Mouse (Mus musculus): ENCODE data around the gene Phactr4.

Phactr4 gene

GRCm38 (mm10) chr4:132409587-132410229 is 12.6 kb downstream of the Phactr4 start:
- no peak for DNase-seq

GRCm38 (mm10) chr4:132406393-132407189 is 15.7 kb downstream of the Phactr4 start:
- DNase-seq = no peak

DNA sequence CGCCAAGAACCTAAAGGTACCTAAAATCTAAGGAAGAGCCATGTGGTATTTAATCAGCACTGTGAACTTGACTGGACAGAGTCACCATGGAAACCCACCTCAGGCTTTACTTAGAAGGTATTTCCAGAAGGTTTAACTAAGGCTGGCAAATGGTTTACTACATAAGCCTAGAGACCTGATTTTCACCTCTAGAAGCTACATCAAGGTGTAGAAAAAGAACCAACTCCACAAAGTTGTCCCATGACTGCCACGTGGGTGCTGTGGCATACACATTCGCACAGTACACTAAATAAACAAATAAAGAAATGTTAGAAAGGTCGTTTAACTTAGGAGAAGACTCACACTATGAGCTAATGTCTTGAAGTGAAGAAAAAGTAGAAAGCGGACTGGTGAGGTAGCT is 17.7 kb downstream of the Phactr4 start:
- DNase-seq = peak; percentile 37

DNA sequence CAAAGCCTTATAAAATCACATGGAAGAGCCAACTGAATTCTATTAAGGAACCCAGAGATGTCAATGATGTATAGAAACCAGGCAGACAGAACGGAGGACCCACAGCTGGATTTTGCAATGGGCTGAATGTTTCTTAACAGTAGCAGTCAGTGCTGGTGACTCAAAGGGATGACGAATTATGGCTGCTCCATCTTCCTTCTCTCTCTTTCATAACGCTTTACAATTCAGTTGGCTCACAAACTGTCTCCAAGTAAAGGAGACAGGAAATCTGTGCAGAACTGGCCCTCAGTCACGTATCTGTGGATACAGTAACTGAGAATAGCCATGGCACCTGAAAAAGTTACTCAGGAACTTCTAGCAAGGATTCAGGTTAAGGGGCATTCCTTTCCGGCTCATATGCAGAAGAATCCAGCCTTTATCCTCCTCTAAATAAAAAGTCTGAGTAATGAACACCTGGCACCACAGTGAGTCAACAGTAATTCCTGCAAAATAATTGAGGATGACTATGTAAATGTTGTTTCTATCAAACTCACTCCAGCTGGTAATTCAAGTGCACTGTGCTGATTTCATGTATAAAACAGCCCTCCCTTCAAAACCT is 19.1 kb downstream of the Phactr4 start:
- no peak for DNase-seq

DNA sequence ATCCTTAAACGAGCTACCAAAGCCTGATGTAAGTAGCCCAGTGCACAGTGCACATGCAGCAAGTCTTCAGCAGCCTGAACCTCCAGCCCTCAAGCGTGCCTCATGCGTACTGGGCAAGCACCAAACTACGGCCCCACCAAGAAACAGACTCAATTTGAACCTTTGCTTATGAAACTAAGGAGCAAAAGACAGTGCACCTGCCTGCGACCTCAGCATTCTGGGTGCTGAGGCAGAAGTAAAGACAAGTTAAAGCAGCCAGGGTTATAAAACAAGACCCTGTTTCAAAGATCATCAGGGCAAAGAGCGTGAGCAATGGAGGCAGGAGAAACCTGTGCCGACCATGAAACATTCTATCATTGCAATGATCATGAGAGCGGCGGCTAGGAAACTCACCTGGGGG is 21.3 kb downstream of the Phactr4 start:
- DNase-seq = peak; percentile 76

DNA sequence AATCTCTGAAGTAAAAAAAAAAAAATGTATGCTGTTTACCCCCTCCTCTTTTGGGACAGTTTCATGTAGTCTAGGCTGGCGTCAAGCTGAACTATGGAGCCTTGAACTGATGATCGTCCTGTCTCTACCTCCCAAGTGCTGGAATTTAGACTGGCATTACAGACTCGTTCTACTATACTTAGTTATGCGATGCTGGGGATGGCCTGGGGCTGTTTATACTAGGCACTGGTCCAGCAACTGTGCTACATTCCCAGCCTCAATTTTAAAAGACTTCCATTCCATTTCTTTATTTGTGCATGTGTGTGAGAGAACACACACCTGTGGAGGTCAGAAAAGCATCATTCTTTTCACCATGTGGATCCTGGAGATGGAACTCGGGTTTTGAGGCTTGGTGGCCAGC is 23.4 kb downstream of the Phactr4 start:
- DNase-seq = peak; percentile 58

DNA sequence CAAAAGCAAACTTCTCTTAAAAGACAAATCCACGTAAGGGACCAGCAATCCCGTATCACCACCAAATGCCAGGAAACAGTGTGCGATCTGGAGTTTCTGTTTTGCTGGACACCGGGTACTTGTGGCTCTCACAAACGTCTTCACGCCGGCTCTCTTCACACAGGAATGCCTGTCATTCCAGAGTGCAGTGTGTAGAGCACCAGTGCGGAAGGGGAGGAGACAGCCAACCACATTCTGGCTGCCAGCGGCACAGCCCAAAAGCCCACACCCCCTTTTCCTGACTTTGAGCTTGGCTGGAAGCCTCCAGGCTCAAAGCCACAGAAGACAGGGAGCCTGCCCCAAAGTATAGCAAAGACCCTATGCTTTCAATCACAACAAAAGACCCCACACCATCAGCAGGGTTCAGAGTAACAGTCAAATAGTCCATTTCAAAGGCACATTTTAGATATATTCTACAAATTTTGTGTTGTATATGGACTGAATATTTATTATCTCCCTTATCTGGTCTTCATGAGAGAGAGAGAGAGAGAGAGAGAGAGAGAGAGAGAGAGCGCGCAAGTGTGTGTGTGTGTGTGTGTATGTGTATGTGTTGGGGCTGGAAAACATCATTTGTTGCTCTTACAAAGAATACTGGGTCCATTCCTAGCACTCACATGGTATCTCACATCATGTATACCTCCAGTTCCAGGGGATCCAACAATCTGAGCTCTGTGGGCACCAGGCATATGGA is 24.1 kb downstream of the Phactr4 start:
- DNase-seq = peak; percentile 85

- no peak for DNase-seq
Measured at GRCm38 (mm10) chr4:132397120-132397519, 25.2 kb downstream of the Phactr4 start.

GRCm38 (mm10) chr4:132396251-132396650 is 26.0 kb downstream of the Phactr4 start:
- DNase-seq = no peak

DNA sequence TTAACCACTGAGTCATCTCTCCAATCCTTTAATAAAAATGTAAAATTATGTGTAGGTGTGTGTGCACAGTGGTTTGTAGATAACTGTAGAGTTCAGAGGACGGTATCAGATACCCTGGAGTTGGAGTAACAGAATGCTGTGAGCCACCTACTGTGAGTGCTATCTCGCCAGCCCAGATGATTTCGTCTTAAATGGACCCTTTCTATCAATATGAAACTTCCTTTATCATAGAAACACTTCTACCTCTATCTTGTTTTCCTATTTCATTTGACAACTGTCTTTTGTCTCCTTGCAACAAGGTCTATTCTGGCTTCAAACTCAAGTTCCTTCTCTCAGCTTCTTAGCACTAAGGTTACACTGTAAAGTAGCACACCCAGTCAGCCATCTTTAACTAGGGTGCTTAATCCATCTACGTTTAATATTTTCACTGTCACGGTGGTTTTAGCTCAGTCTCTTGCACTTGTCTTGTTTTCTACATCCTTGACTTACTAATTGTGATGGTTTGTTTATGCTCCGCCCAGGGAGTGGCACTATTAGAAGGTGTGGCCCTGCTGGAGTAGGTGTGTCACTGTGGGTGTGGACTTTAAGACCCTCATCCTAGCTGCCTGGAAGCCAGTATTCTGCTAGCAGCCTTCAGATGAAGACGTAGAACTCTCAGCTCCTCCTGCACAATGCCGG is 31.1 kb downstream of the Phactr4 start:
- no peak for DNase-seq

DNA sequence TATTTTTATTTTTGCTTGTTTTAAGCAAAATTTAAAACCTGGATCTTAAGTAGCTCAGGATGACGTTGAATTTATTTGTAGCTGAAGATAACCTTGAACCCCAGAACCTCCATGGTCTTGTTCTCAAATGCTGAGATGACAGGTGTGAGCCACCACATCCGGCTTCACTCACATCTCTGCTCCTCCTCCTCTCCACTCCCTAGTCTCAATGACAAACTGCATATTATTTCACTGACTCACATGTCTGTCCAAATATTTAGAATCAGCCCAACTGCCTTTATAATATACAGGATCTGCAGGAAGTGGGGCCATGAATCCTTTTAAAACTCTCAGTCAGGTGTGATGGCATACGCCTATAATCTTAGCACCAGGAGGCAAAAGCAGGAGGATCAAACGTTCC is 33.0 kb downstream of the Phactr4 start:
- no peak for DNase-seq

- DNase-seq = peak; percentile 19
Measured at GRCm38 (mm10) chr4:132387617-132388016, 34.7 kb downstream of the Phactr4 start.

DNA sequence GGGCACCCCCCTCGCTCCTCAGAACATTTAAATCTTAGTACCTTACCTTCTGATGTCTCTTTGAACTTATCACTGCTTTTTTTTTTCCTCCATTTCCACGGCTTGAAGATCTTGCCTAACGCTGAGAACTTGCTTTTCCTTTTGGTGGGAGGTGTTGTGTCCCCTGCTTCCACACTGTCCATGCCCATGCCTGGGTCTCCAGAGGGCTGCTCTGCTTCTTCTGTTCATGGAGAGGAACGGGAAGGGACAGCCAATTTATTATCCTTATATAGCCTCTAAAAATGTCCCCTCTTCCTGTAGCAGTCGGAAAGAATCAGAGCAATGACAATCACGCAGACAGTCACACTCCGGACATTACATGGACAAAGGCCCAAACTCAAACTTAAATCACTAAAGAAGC is 35.4 kb downstream of the Phactr4 start:
- DNase-seq = no peak

DNA sequence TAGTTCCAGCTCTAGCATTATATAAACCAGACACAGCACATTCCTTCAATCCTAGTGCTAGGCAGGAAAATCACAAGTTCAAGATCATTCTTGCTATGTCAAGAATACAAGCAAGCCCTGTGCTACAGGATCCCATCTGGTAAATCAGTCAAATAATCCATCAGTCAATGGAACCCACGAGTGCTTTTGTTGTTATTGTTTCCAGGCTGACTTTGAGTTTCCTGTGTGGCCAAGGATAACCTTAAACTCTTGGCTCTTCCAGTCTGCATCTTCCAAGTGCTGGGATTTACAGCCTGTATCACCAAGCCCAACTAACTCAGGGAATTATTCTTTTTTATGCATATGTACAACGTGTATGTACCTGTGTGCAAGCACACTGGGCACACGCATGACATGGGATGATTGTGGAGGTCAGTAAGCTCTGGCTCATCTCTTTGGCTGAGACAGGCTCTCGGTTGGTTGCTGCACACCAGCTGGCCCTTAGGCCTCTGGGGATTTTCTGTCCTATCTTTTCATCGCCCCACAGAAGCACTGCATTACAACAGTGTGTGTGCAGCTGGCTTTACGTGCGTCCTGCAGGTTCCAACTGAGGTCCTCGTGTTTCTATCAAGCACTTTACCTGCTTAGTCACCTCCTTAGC is 36.4 kb downstream of the Phactr4 start:
- DNase-seq = no peak

DNA sequence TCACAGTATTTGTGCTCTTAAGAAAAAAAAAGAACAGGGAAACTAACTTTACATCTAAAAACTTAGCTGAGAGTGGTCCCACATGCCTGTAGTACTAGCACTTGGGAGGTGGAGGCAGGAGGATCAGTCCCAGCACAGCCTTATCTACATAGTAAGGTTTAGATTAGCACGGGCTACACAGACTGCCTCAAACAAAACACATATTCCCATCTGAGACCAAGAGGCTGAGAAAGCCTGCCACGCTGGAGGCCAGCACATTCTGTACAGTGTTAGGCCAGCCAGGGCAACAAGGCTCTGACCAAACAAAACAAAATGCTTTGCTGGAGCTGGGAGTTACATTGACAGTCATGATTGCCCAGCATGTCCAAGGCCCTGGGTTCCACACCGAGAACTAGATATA is 38.8 kb downstream of the Phactr4 start:
- no peak for DNase-seq

DNA sequence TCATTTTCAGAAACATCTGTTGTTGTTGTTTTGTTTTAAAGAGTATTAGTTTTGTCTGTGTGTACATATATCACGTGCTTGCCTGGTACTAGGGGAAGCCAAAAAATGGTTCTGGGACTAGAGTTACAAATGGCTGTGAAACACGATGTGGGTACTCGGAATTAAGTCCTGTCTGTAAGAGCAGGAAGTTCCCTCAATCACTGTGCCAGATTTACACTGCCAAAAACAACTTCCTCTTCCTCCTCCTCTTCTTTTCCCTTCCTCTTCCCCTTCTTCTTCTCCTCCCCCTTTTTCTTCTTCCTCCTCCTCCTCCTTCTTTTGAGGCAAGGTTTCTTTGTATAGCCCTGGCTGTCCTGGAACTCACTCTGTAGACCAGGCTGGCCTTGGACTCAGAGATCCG is 40.0 kb downstream of the Phactr4 start:
- DNase-seq = no peak

DNA sequence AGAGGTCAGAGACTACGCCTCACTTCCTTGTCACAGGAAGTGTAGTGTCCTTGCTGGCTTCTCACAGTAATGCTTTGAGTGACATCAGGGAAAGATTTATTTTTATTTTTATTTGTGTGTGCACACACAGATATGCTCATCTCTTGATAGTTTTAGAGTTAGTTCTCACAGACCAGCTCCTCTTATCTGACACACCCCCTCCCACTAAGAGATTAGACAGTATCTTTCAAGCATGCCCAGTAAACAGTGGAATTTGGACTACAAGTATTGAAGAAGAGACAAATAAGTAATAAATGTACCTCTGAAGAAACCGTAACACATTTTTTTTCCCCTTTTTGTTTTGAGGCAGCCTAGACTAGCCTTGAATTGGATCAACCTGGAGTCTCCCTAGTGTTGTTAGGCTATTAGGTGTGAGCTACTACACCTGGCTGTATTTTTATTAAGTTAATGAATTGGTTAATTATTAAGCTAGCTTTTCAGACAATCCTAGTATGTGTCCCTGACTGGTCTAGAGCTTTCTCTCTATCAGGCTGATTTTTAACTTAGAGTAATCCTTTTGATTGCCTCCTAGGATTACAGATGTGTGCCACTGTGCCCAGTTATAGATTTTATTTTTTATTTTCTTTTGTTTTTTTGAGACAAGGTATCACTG is 41.2 kb downstream of the Phactr4 start:
- no peak for DNase-seq

GRCm38 (mm10) chr4:132373820-132374219 is 48.5 kb downstream of the Phactr4 start:
- no peak for DNase-seq

DNA sequence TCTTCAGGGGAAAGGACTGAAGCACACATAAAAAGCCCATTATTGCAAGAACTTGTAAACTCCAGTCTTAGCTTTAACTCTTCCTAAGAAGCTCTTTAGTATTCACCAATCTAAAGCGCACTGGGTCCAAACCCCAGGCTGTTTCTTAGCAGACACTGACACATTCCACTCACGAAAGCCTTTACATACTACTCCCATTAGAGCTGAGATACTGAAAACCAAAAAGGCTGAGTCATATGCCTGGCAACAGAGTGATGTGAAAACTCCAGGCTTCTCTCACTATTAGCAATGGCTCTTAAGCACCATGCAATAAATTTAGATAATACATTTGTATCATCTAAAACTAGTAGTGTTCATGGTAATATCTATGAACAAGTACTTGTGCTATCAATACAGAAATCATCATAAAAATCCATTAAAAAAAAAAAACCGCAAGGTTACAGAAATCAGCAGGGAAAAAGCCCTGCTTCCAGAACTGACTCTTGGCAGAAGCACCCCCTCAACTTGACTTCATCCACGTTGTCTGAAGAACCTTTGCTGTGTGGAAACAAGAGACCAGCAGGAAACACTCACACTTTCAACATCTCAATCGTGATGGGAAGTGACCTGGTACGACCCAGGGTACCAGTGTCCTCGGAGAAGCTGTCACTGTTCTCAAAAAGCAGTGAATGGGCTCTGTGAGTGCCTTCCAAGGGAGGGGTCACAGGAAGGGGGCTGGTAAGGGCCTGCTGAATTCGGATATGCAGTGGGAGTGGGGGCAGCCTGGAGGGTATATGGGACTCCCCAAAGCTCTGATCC is 52.1 kb downstream of the Phactr4 start:
- no peak for DNase-seq

DNA sequence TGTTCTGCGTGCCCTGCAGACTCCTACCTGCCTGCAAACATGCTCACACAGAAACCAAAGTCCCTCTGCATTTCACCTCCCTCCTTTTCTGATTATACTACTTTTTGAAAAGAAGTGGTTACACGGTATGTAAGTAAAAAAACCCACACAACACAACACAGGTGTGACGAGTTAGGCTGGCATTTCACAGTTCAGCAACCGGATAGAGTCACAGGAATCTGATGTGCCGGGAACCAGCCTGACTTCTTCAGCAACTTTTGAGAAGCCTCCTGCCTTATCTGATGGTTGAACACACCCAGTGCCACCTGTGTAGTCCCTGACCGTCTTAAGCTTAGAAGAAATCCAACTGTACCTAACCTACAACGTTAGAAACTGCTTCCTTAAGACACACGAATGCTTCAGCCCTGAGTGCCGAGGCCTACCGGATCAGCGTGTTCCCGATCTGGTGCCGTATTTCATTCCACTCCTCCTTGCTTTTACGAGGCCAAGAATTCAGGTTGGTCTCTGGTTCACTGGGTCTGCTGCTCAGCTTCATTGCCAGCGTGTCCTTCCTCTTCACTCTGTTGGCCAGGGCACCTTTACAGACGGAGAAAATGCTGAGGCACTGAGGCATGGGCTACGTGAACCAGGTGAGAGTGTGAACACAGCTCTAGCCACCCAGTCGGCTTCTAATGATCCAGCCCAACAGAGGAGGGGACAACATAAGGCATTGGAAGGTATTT is 54.6 kb downstream of the Phactr4 start:
- no peak for DNase-seq

Measured in kidney, adult 11 months (tissue).